Comparison of ENCODE assay signal across 8 mouse cellular contexts in genomic region chr5:125339851-125340531, GRCm38 (mm10). TPM values are rescaled to one million over a fixed set of nuclear protein-coding genes. Genes with fewer than 3 reads are reported as not detected.
DNase-seq lines count a peak whose midpoint lies in the region; ATAC-seq and TF ChIP-seq lines count a peak whose summit lies in the region.

No protein-coding gene starts in this region.

- peak overlapping the region; percentile 68 for H3K4me2 ChIP-seq in kidney, postnatal 0 days (ENCODE audit: low read length)
- H3K4me2 ChIP-seq in lung, embryonic 16.5 days (ENCODE audit: low read depth, low read length): peak overlapping the region; percentile 96

- no peak overlapping the region for H3K27ac ChIP-seq in cerebellum, adult 2 months (ENCODE audit: insufficient read depth, low read length)
- peak overlapping the region; percentile 54 for H3K27ac ChIP-seq in kidney, postnatal 0 days
- peak overlapping the region; percentile 62 for H3K27ac ChIP-seq in lung, embryonic 16.5 days (ENCODE audit: low read length)

- H3K4me1 ChIP-seq in cerebellum, adult 2 months (ENCODE audit: control insufficient read depth, insufficient read depth, low read length): peaks cover 5% of the 10 kb centered on the region; the same call in 1 of the 2 replicates
- peaks cover 13% of the 10 kb centered on the region; the same call in 1 of the 2 replicates for H3K4me1 ChIP-seq in kidney, postnatal 0 days (replicated peaks; ENCODE audit: insufficient read depth, low read length)
- H3K4me1 ChIP-seq in lung, embryonic 16.5 days (replicated peaks; ENCODE audit: control insufficient read depth, insufficient read depth, low read length): peaks cover 22% of the 10 kb centered on the region

- ATAC-seq in kidney, postnatal 0 days (replicated peaks; ENCODE audit: low FRiP score, low read depth): 0 out of 2 replicates have a peak, but pooled peaks have one; percentile 21
- peak; percentile 10; the same call in 1 of the 2 replicates for ATAC-seq in lung, embryonic 16.5 days (ENCODE audit: low read depth)

- H3K27me3 ChIP-seq in cerebellum, adult 2 months (ENCODE audit: control insufficient read depth, insufficient read depth, low read length): no peaks in the 10 kb centered on the region
- H3K27me3 ChIP-seq in kidney, postnatal 0 days (ENCODE audit: insufficient read depth, low read length): no peaks in the 10 kb centered on the region
- H3K27me3 ChIP-seq in lung, embryonic 16.5 days (ENCODE audit: control insufficient read depth, insufficient read depth, low read depth, low read length): no peaks in the 10 kb centered on the region

- WGBS in cerebellum, adult 2 months: 18% methylated on average over 25 of the region's 25 CpGs
- 3% methylated on average over 25 of the region's 25 CpGs for WGBS in kidney, postnatal 0 days
- WGBS in lung, embryonic 16.5 days: 6% methylated on average over 25 of the region's 25 CpGs

- peak overlapping the region; percentile 63 for H3K9ac ChIP-seq in kidney, postnatal 0 days (ENCODE audit: low read depth, low read length)
- H3K9ac ChIP-seq in lung, embryonic 16.5 days (ENCODE audit: low read length): peak overlapping the region; percentile 74

- no peaks in the 10 kb centered on the region for H3K36me3 ChIP-seq in kidney, postnatal 0 days (ENCODE audit: insufficient read depth, low read length)
- H3K36me3 ChIP-seq in lung, embryonic 16.5 days (ENCODE audit: control insufficient read depth, insufficient read depth, low read length): no peaks in the 10 kb centered on the region

- no peak for TF ChIP-seq CTCF in cerebellum, adult 2 months (IDR thresholded peaks at IDR 0.05; ENCODE audit: borderline replicate concordance, insufficient read depth, low read depth, low read length)
- no peak for TF ChIP-seq CTCF in kidney, postnatal 0 days (IDR thresholded peaks at IDR 0.05; ENCODE audit: low read depth)

- no peak for TF ChIP-seq POLR2A in cerebellum, adult 2 months (IDR thresholded peaks at IDR 0.05; ENCODE audit: borderline replicate concordance, insufficient read depth, low read length)

- peak overlapping the region; percentile 61 for H3K4me3 ChIP-seq in cerebellum, adult 2 months (replicated peaks; ENCODE audit: insufficient read depth, low read depth, low read length)
- peak overlapping the region; percentile 53 for H3K4me3 ChIP-seq in kidney, postnatal 0 days (replicated peaks; ENCODE audit: low read depth, low read length)
- H3K4me3 ChIP-seq in lung, embryonic 16.5 days (ENCODE audit: low read length): peak overlapping the region; percentile 84

- no peaks in the 10 kb centered on the region for H3K9me3 ChIP-seq in kidney, postnatal 0 days (replicated peaks; ENCODE audit: low read length)
- no peaks in the 10 kb centered on the region for H3K9me3 ChIP-seq in lung, embryonic 16.5 days (ENCODE audit: control insufficient read depth, low read length)

- DNase-seq in cerebellum, adult 2 months: peak in 1 of 2 experiments; percentile 21
- DNase-seq in cerebellum, postnatal 36 days: no peak
- DNase-seq in brain, adult 2 months (ENCODE audit: low read depth, low spot score): peak; percentile 68
- DNase-seq in frontal cortex, postnatal 36 days (ENCODE audit: low spot score in 2 of 2): peak; percentile 38 to 48
- DNase-seq in kidney, postnatal 0 days (ENCODE audit: low spot score): peak; percentile 53
- peak; percentile 69 for DNase-seq in right cerebral cortex, postnatal 10 days (ENCODE audit: low spot score in 2 of 2)
- DNase-seq in gastrocnemius, postnatal 10 days: no peak

RNA-seq across cellular contexts. Expression of gene Scarb1, which starts 0.9 kb away (rescaled TPM):
- polyA plus RNA-seq in cerebellum, adult 2 months (2012; rRNA removed): 16.8 and 19.9 TPM in 2 replicates
- polyA plus RNA-seq in kidney, postnatal 0 days (2015; fragmentation: Nextera tagmentation; extraction: Ambion mirVana): 49.0 and 51.3 TPM in 2 replicates
- 65.9 and 66.6 TPM in 2 replicates for polyA plus RNA-seq in lung, embryonic 16.5 days (2015; fragmentation: Nextera tagmentation; extraction: Ambion mirVana)
- 10 to 100 TPM; 49.8 to 58.0 TPM for total RNA-seq in gastrocnemius, postnatal 10 days (2021)

RNA-seq across cellular contexts. Expression of gene Gm10382, which starts 49.1 kb away (rescaled TPM):
- 0.28 and 0.41 TPM in 2 replicates for polyA plus RNA-seq in cerebellum, adult 2 months (2012; rRNA removed)
- 0.40 and 0.74 TPM in 2 replicates for polyA plus RNA-seq in kidney, postnatal 0 days (2015; fragmentation: Nextera tagmentation; extraction: Ambion mirVana)
- 0.29 and 0.36 TPM in 2 replicates for polyA plus RNA-seq in lung, embryonic 16.5 days (2015; fragmentation: Nextera tagmentation; extraction: Ambion mirVana)
- under 1 TPM; 0.19 to 0.36 TPM for total RNA-seq in gastrocnemius, postnatal 10 days (2021)

RNA-seq across cellular contexts. Expression of gene Ubc, which starts 50.0 kb away (rescaled TPM):
- 1,009 and 1,093 TPM in 2 replicates for polyA plus RNA-seq in cerebellum, adult 2 months (2012; rRNA removed)
- polyA plus RNA-seq in kidney, postnatal 0 days (2015; fragmentation: Nextera tagmentation; extraction: Ambion mirVana): 702 and 872 TPM in 2 replicates
- polyA plus RNA-seq in lung, embryonic 16.5 days (2015; fragmentation: Nextera tagmentation; extraction: Ambion mirVana): 1,152 and 1,205 TPM in 2 replicates
- 100 to 1,000 TPM; 703 to 712 TPM for total RNA-seq in gastrocnemius, postnatal 10 days (2021)

Comparison
In these comparisons a context has a peak if more than half of its experiments do, and no peak if none do; other contexts are left out.
1. DNase-seq: peak in brain, adult 2 months (single experiment), frontal cortex, postnatal 36 days (2 of 2), kidney, postnatal 0 days (single experiment) and right cerebral cortex, postnatal 10 days (2 of 2); none in cerebellum, postnatal 36 days (0 of 2) and gastrocnemius, postnatal 10 days (single experiment).
2. Peak in every context shown above with its lines, with median percentiles within 50 percentile points of each other: H3K4me3 ChIP-seq.